Mouse (Mus musculus): ENCODE measurements around the gene Cd320. TPM values are rescaled to one million over a fixed set of nuclear protein-coding genes. Genes with fewer than 3 reads are reported as not detected.
"Not testable (repeated sequence)": the region's sequence is repeated elsewhere in the genome, so short reads cannot be mapped to it uniquely, and the experiment has no call there.

The Cd320 gene
- polyA plus RNA-seq, 1 experiment from 2014 or later = 57.5 TPM

DNA sequence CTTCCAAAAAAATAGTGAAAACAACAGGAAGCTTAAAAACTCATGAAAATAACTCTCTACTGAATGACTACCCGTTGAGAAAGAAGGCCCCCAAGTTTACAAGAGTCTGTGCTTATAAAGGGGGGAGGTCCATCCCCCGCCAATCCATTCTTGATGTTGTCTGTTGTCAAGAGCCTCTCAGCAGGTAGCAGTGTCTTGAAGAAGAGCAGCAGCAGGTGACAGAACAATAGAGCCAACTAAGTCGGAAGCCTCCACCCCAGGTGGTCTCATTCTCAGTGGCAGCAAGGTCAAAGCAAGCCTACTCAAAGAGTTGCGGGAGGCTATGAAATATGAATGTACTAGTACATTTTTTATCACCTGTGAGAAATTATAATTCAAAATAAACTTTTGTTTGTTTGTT, 14.9 kb downstream of the Cd320 start:
- no peaks in the 10 kb centered on the region for H3K4me1 ChIP-seq (replicated peaks; ENCODE audit: control insufficient read depth, insufficient read depth, low read length)
- H3K36me3 ChIP-seq (replicated peaks; ENCODE audit: control insufficient read depth, insufficient read depth) = no peaks in the 10 kb centered on the region
- H3K27me3 ChIP-seq (ENCODE audit: control insufficient read depth, insufficient read depth, low read length) = no peaks in the 10 kb centered on the region
- 50% methylated on average over 4 of the region's 4 CpGs for WGBS
- H3K27ac ChIP-seq = no peak overlapping the region
- no peak overlapping the region for H3K4me2 ChIP-seq (replicated peaks)
- no peaks in the 10 kb centered on the region for H3K9me3 ChIP-seq (ENCODE audit: control insufficient read depth, low read length)
- no peak overlapping the region for H3K9ac ChIP-seq
- no peak overlapping the region for H3K4me3 ChIP-seq (replicated peaks; ENCODE audit: low read length)
- DNase-seq (ENCODE audit: low spot score) (no peak), ATAC-seq (ENCODE audit: low FRiP score) (no peak)

DNA sequence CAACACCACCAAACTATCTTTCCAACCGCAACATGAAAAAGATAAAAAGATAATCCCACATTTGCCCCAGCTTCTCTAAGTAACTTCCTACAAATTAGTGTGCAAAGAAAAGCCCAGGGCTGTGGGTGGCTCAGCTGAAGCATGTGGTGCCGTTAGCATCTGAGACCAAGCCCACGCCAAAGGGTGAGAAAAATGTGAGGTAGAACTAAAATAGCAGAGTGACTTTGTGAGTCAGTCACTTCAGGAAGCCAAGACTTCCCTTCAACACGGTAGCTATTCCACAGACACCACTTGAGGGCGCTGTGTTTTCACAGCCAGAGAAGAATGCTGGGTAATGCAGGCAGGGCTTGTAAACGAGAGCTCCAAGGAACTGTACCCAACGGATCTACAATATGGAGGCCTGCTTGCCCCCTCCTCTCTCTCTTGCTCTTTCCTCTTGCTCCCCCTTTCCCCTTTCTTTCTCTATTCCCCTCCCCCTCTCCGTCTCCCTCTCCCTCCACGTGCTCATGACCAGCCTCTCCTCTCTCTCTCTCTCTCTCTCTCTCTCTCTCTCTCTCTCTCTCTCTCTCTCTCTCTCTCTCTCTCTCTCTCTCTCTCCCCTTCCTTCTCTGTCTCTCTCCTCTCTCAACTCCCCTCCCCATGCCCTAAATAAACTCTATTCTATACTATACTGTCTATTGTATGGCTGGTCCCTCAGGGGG, 22.6 kb downstream of the Cd320 start:
- DNase-seq (ENCODE audit: low spot score) (no peak), ATAC-seq (ENCODE audit: low FRiP score) (no peak)
- no peaks in the 10 kb centered on the region for H3K27me3 ChIP-seq (ENCODE audit: control insufficient read depth, insufficient read depth, low read length)
- H3K27ac ChIP-seq = no peak overlapping the region
- 45% methylated on average over 9 of the region's 9 CpGs for WGBS
- H3K4me1 ChIP-seq (replicated peaks; ENCODE audit: control insufficient read depth, insufficient read depth, low read length) = no peaks in the 10 kb centered on the region
- H3K9ac ChIP-seq = no peak overlapping the region
- no peaks in the 10 kb centered on the region for H3K36me3 ChIP-seq (replicated peaks; ENCODE audit: control insufficient read depth, insufficient read depth)
- no peaks in the 10 kb centered on the region for H3K9me3 ChIP-seq (ENCODE audit: control insufficient read depth, low read length)
- H3K4me2 ChIP-seq (replicated peaks) = no peak overlapping the region
- H3K4me3 ChIP-seq (replicated peaks; ENCODE audit: low read length) = no peak overlapping the region

DNA sequence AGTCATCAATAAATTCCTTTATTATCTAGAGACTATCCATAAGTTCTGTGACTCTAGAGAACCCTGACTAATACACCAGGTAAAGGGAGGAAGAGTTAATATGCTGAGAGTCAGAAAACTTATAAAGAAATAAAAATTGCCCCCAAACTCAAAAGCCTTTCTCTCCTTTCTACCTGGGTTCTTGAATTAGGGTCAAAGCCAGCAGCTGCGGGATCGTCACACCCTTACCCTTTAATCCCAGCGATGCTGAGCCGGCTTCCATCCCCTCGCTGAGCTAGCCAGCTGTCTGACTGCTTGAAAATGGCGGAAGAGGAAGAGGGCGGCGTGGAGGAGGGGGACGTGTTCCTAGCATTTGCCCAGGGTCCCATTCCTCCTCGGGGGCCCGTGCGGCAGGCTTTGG, 30.6 kb downstream of the Cd320 start, which contains the start of gene Gm7029:
Gene Gm7029 (plus strand): TSS at position 301 of the 400 bp plus-strand sequence.
- WGBS = 84% methylated on average over 3 of the region's 12 CpGs
- H3K27ac ChIP-seq = not testable (repeated sequence)

DNA sequence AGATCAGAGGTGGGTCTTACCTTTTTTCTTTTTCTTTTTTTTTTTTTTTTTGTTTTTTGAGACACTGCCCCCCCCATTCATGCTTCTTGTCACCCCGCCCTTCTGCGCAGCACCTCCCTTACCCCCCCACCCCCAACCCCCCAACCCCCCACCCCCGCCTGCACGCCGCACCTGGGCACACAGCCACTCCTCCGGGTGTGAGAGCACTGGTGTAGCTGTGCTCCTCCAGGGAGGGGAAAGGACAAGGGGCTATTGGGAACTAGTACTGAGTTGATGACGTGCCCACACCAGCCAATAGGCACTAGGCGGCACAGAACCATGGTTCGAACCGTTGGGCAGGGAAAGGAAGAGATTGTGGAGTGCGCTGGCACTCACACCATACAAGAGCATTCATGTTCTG, 31.5 kb downstream of the Cd320 start:
- Histone ChIP-seq H3K27ac (no peak overlapping the region), H3K4me3 (replicated peaks; ENCODE audit: low read length) (no peak overlapping the region), H3K9ac (no peak overlapping the region), H3K4me2 (replicated peaks) (no peak overlapping the region), H3K9me3 (ENCODE audit: control insufficient read depth, low read length) (no peaks in the 10 kb centered on the region), H3K27me3 (ENCODE audit: control insufficient read depth, insufficient read depth, low read length) (no peaks in the 10 kb centered on the region), H3K36me3 (replicated peaks; ENCODE audit: control insufficient read depth, insufficient read depth) (peaks cover 2% of the 10 kb centered on the region; the same call in 1 of the 2 replicates), H3K4me1 (replicated peaks; ENCODE audit: control insufficient read depth, insufficient read depth, low read length) (no peaks in the 10 kb centered on the region)
- no peak for ATAC-seq (ENCODE audit: low FRiP score)
- no peak for DNase-seq (ENCODE audit: low spot score)
- 80% methylated on average over 10 of the region's 11 CpGs for WGBS

More for the DNA sequence above, 30.6 kb downstream of the Cd320 start, which contains the start of gene Gm7029:
- H3K4me1 ChIP-seq (replicated peaks; ENCODE audit: control insufficient read depth, insufficient read depth, low read length); H3K36me3 ChIP-seq (replicated peaks; ENCODE audit: control insufficient read depth, insufficient read depth); DNase-seq (ENCODE audit: low spot score); H3K4me2 ChIP-seq (replicated peaks); ATAC-seq (ENCODE audit: low FRiP score); H3K27me3 ChIP-seq (ENCODE audit: control insufficient read depth, insufficient read depth, low read length); H3K9ac ChIP-seq; H3K4me3 ChIP-seq (replicated peaks; ENCODE audit: low read length); H3K9me3 ChIP-seq (ENCODE audit: control insufficient read depth, low read length): not testable (repeated sequence)

DNA sequence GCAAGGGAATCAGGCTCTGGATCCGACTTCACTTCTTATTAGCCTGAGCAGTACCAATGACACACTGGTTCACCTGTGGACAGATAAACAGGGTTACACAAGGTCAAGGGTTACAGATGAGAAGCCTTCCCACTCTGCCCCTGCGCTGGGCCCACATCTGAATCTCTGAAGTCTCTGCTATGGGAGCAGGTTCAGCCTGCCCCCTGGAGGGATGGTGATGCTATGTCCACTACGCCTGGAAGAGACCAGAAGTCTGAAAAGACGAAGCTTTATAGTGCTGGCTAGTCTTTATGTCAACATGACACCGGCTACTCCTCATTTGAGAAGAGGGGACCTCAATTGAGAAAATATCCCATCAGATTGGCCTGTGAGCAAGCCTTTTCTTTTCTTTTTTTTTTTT, 32.9 kb downstream of the Cd320 start:
- not testable (repeated sequence) for H3K27me3 ChIP-seq (ENCODE audit: control insufficient read depth, insufficient read depth, low read length); DNase-seq (ENCODE audit: low spot score)
- 83% methylated on average over 5 of the region's 5 CpGs for WGBS

DNA sequence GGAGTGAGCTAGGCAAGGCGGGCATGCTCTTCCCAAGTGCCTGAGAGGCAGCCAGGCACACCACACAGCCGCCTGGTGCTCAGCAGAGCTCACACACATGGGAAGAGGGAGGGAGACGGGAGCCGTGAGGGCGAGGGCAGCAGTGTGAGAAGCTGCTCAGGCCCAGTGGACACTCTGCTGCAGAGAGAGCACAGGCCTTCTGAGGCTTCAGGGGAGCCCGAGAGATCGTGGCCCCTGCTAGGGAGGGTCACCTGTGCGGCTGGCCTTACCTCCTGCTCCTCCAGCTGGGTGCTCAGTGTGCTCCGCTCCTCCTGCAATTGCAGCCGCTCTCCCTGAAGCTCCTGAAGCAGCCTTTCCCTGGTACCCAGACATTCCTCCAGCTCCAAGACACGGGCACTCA, 41.4 kb downstream of the Cd320 start:
- not testable (repeated sequence) for H3K9me3 ChIP-seq (ENCODE audit: control insufficient read depth, low read length); H3K4me2 ChIP-seq (replicated peaks); H3K27ac ChIP-seq; ATAC-seq (ENCODE audit: low FRiP score); DNase-seq (ENCODE audit: low spot score); H3K4me3 ChIP-seq (replicated peaks; ENCODE audit: low read length); H3K27me3 ChIP-seq (ENCODE audit: control insufficient read depth, insufficient read depth, low read length); H3K4me1 ChIP-seq (replicated peaks; ENCODE audit: control insufficient read depth, insufficient read depth, low read length); H3K9ac ChIP-seq
- H3K36me3 ChIP-seq (replicated peaks; ENCODE audit: control insufficient read depth, insufficient read depth) = peaks cover 12% of the 10 kb centered on the region; the same call in 1 of the 2 replicates
- 95% methylated on average over 7 of the region's 11 CpGs for WGBS

More for the DNA sequence above, 32.9 kb downstream of the Cd320 start:
- H3K4me1 ChIP-seq (replicated peaks; ENCODE audit: control insufficient read depth, insufficient read depth, low read length); H3K36me3 ChIP-seq (replicated peaks; ENCODE audit: control insufficient read depth, insufficient read depth); H3K4me2 ChIP-seq (replicated peaks); ATAC-seq (ENCODE audit: low FRiP score); H3K9me3 ChIP-seq (ENCODE audit: control insufficient read depth, low read length); H3K9ac ChIP-seq; H3K4me3 ChIP-seq (replicated peaks; ENCODE audit: low read length); H3K27ac ChIP-seq: not testable (repeated sequence)

DNA sequence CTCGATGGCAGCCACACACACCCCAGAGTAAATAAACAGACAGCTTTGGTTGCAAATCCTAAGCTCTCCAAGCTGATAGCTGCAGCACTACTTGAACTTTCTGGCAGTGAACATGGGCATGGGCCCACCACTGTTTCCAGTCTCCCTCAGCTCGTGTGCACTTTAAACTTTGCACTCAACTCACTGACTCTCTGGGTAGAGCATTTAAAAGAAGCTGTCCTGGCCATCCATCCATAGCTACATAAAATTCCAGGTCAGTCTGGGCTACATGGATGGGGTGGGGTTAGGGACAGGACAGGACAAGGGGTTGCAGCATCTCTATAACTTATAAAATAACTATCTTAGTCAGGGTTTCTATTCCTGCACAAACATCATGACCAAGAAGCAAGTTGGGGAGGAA, 44.9 kb downstream of the Cd320 start:
- 78% methylated on average over 2 of the region's 2 CpGs for WGBS
- ATAC-seq (ENCODE audit: low FRiP score); H3K9ac ChIP-seq; H3K9me3 ChIP-seq (ENCODE audit: control insufficient read depth, low read length); H3K4me1 ChIP-seq (replicated peaks; ENCODE audit: control insufficient read depth, insufficient read depth, low read length); DNase-seq (ENCODE audit: low spot score); H3K4me3 ChIP-seq (replicated peaks; ENCODE audit: low read length); H3K36me3 ChIP-seq (replicated peaks; ENCODE audit: control insufficient read depth, insufficient read depth); H3K27me3 ChIP-seq (ENCODE audit: control insufficient read depth, insufficient read depth, low read length); H3K27ac ChIP-seq; H3K4me2 ChIP-seq (replicated peaks): not testable (repeated sequence)

DNA sequence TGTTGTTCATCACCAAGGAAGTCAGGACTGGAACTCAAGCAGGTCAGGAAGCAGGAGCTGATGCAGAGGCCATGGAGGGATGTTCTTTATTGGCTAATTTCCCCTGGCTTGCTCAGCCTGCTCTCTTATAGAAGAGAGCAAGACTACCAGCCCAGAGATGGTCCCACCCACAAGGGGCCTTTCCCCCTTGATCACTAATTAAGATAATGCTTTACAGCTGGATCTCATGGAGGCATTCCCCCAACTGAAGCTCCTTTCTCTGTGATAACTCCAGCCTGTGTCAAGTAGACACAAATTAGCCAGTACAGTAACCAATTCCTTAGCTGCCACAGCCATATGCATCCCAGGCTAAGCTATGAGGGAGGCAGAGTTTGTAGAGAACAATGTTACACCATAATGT, 45.3 kb downstream of the Cd320 start:
- H3K27me3 ChIP-seq (ENCODE audit: control insufficient read depth, insufficient read depth, low read length); H3K36me3 ChIP-seq (replicated peaks; ENCODE audit: control insufficient read depth, insufficient read depth); H3K4me2 ChIP-seq (replicated peaks); DNase-seq (ENCODE audit: low spot score); ATAC-seq (ENCODE audit: low FRiP score); H3K9ac ChIP-seq; H3K4me3 ChIP-seq (replicated peaks; ENCODE audit: low read length); H3K9me3 ChIP-seq (ENCODE audit: control insufficient read depth, low read length); H3K4me1 ChIP-seq (replicated peaks; ENCODE audit: control insufficient read depth, insufficient read depth, low read length); H3K27ac ChIP-seq: not testable (repeated sequence)

DNA sequence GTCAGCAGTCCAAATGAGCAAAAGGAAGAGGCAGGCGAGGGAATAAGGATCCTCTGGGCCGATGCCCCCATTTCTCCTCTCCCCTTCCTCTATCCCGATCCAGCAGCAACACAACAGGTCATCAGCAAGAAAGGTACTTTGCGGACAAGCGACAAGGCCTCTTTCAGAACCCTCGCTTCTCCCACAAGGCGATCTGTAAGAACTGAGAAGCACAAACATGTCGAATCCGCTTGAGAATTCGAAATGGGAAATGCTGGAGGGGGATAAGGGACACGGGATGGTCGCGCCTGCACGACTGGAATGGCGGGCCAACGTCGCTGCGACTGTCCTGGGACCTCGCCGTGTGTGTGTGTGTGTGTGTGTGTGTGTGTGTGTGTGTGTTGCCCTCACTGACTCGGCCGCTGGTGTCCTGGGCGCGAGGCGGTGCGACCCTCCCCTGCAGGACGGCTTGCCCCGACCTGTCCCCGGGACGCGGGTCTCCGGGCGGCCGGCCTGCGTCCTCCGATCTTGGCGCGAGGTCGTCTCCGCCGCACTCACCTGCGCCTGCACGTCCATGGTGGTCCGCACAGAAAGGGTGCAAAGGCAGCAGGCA, 47.1 kb downstream of the Cd320 start:
- H3K4me2 ChIP-seq (replicated peaks) = peak overlapping the region; percentile 70
- H3K27ac ChIP-seq; ATAC-seq (ENCODE audit: low FRiP score); H3K4me1 ChIP-seq (replicated peaks; ENCODE audit: control insufficient read depth, insufficient read depth, low read length); H3K36me3 ChIP-seq (replicated peaks; ENCODE audit: control insufficient read depth, insufficient read depth); H3K9me3 ChIP-seq (ENCODE audit: control insufficient read depth, low read length); DNase-seq (ENCODE audit: low spot score); H3K27me3 ChIP-seq (ENCODE audit: control insufficient read depth, insufficient read depth, low read length): not testable (repeated sequence)
- peak overlapping the region; percentile 52 for H3K9ac ChIP-seq
- H3K4me3 ChIP-seq (replicated peaks; ENCODE audit: low read length) = peak overlapping the region; percentile 56
- under 1% methylated on average over 41 of the region's 44 CpGs for WGBS
